In genomic region chr12:104858732-104859131, GRCm38 (mm10) we compare ENCODE assay signal across 12 mouse cellular contexts. TPM values are rescaled to one million over a fixed set of nuclear protein-coding genes. Genes with fewer than 3 reads are reported as not detected.
DNase-seq lines count a peak whose midpoint lies in the region; ATAC-seq and TF ChIP-seq lines count a peak whose summit lies in the region.
"Had no signal": no experiment of that assay in that cellular context is flagged by ENCODE, and none has a peak within 500 bp of the region (broad histone marks: within the 10 kb centered on the region; RNA-seq: fewer than 3 reads in every experiment).

No protein-coding gene starts in this region.

- TF ChIP-seq POLR2A in limb, embryonic 14.5 days (IDR thresholded peaks at IDR 0.05; ENCODE audit: borderline replicate concordance, extremely low read depth, insufficient read depth, insufficient read length): no peak
- TF ChIP-seq POLR2A in thymus, adult 2 months (IDR thresholded peaks at IDR 0.05; ENCODE audit: control insufficient read depth, extremely low read depth, insufficient read depth, low read length, poor library complexity): no peak

- peak overlapping the region; percentile 11 for H3K27ac ChIP-seq in embryonic facial prominence, embryonic 10.5 days (replicated peaks)
- peak overlapping the region; percentile 33; the same call in 1 of the 2 replicates for H3K27ac ChIP-seq in limb, embryonic 14.5 days (replicated peaks; ENCODE audit: low read depth, low read length)
- no peak overlapping the region for H3K27ac ChIP-seq in thymus, adult 2 months (ENCODE audit: control insufficient read depth, insufficient read depth, low read length)
- H3K27ac ChIP-seq: stomach, embryonic 15.5 days had no signal

- H3K36me3 ChIP-seq in embryonic facial prominence, embryonic 10.5 days (replicated peaks): no peaks in the 10 kb centered on the region; the same call in none of the 2 replicates
- H3K36me3 ChIP-seq in limb, embryonic 14.5 days (ENCODE audit: control insufficient read depth, insufficient read depth, low read length): no peaks in the 10 kb centered on the region
- no peaks in the 10 kb centered on the region for H3K36me3 ChIP-seq in thymus, adult 2 months (ENCODE audit: control insufficient read depth, insufficient read depth, low read length)
- H3K36me3 ChIP-seq: stomach, embryonic 15.5 days had no signal

- no peak overlapping the region for H3K4me2 ChIP-seq in limb, embryonic 14.5 days (replicated peaks; ENCODE audit: low read depth, low read length, severe bottlenecking)
- H3K4me2 ChIP-seq: stomach, embryonic 15.5 days had no signal

- H3K9ac ChIP-seq in limb, embryonic 14.5 days (ENCODE audit: low read depth, low read length, severe bottlenecking): no peak overlapping the region
- H3K9ac ChIP-seq: stomach, embryonic 15.5 days had no signal

- peaks cover 48% of the 10 kb centered on the region for H3K4me1 ChIP-seq in embryonic facial prominence, embryonic 10.5 days
- H3K4me1 ChIP-seq in limb, embryonic 14.5 days (ENCODE audit: control insufficient read depth, insufficient read depth, low read length): peaks cover 9% of the 10 kb centered on the region
- no peaks in the 10 kb centered on the region for H3K4me1 ChIP-seq in thymus, adult 2 months (replicated peaks; ENCODE audit: control insufficient read depth, insufficient read depth, low read length)

- no peak for TF ChIP-seq CTCF in thymus, adult 2 months (IDR thresholded peaks at IDR 0.05; ENCODE audit: borderline replicate concordance, control insufficient read depth, extremely low read depth, insufficient read depth, low read length, poor library complexity)

- whole genome bisulfite sequencing in embryonic facial prominence, embryonic 10.5 days: 50% methylated on average over 5 of the region's 5 CpGs
- 79% methylated on average over 5 of the region's 5 CpGs for WGBS in limb, embryonic 14.5 days
- WGBS in thymus, adult 2 months: 97% methylated on average over 5 of the region's 5 CpGs

- no peak overlapping the region for H3K4me3 ChIP-seq in embryonic facial prominence, embryonic 10.5 days
- H3K4me3 ChIP-seq in limb, embryonic 14.5 days (replicated peaks; ENCODE audit: low read length): no peak overlapping the region
- H3K4me3 ChIP-seq in thymus, adult 2 months (ENCODE audit: control insufficient read depth, insufficient read depth, low read length): no peak overlapping the region
- H3K4me3 ChIP-seq: stomach, embryonic 15.5 days had no signal

- intact Hi-C loops in left cerebral cortex, postnatal 4 days (cut with DNase I): no loop called here

- no peak for DNase-seq in frontal cortex, adult 2 months (ENCODE audit: extremely low spot score in 1 of 2, low spot score in 1 of 2)
- DNase-seq in left cerebral cortex, postnatal 4 days: peak; percentile 17
- no peak for DNase-seq in left cerebral cortex, adult 18-20 months (ENCODE audit: low spot score in 2 of 2)
- no peak for DNase-seq in embryonic facial prominence, embryonic 10.5 days (ENCODE audit: low spot score)
- DNase-seq in limb, embryonic 14.5 days (ENCODE audit: low spot score): no peak
- DNase-seq in thymus, adult 2 months: no peak
- DNase-seq in right cerebral cortex, postnatal 10 days (ENCODE audit: low spot score in 2 of 2): no peak
- DNase-seq: embryo, embryonic 11 days; gastrocnemius, postnatal 14 days; lung, postnatal 14 days had no signal

- H3K27me3 ChIP-seq in embryonic facial prominence, embryonic 10.5 days (replicated peaks; ENCODE audit: low read depth, poor library complexity, severe bottlenecking): 0 out of 2 replicates have a peak, but pooled peaks cover 4% of the 10 kb centered on the region
- no peaks in the 10 kb centered on the region for H3K27me3 ChIP-seq in limb, embryonic 14.5 days (ENCODE audit: control insufficient read depth, insufficient read depth, low read length)
- no peaks in the 10 kb centered on the region; the same call in 1 of the 2 replicates for H3K27me3 ChIP-seq in thymus, adult 2 months (ENCODE audit: control insufficient read depth, insufficient read depth, low read length)
- H3K27me3 ChIP-seq: stomach, embryonic 15.5 days had no signal

- H3K9me3 ChIP-seq in embryonic facial prominence, embryonic 10.5 days: peaks cover 4% of the 10 kb centered on the region; the same call in 1 of the 2 replicates
- no peaks in the 10 kb centered on the region for H3K9me3 ChIP-seq in limb, embryonic 14.5 days (ENCODE audit: control insufficient read depth, low read length)
- H3K9me3 ChIP-seq: stomach, embryonic 15.5 days had no signal

- 0 out of 2 replicates have a peak, but pooled peaks have one; percentile 3 for ATAC-seq in frontal cortex, adult (ENCODE audit: low TSS enrichment)
- no peak for ATAC-seq in limb, embryonic 14.5 days (ENCODE audit: low FRiP score, low read depth)

RNA-seq across cellular contexts. Expression of gene Clmn, which starts 6.1 kb away (rescaled TPM):
- 12.9 and 14.4 TPM in 2 replicates for polyA plus RNA-seq in frontal cortex, adult 2 months (2012; rRNA removed)
- 10 to 100 TPM in 1 of 2 experiments, 1 to 10 TPM in 1; 8.3 to 10.1 TPM for total RNA-seq in left cerebral cortex, postnatal 4 days (2021)
- total RNA-seq in left cerebral cortex, adult 18-20 months (2021): 10 to 100 TPM; 39.5 to 55.7 TPM
- 2.6 and 3.2 TPM in 2 replicates for polyA plus RNA-seq in embryonic facial prominence, embryonic 10.5 days (2016; fragmentation: Nextera tagmentation; extraction: Ambion mirVana)
- 8.1 and 9.0 TPM in 2 replicates for polyA plus RNA-seq in limb, embryonic 14.5 days (2012; rRNA removed)
- 2.9 and 3.9 TPM in 2 replicates for polyA plus RNA-seq in limb, embryonic 14.5 days (2014; fragmentation: Nextera tagmentation; extraction: Ambion mirVana)
- 0.75 and 1.0 TPM in 2 replicates for polyA plus RNA-seq in thymus, adult 2 months (2012; rRNA removed)
